Mouse (Mus musculus) MEL (cell line): ENCODE results near the gene Echdc3. TPM values are rescaled to one million over a fixed set of nuclear protein-coding genes. Genes with fewer than 3 reads are reported as not detected.
A peak's percentile ranks its signal among the peaks of the same experiment; 100 is the strongest.

Source experiments
- DNase-seq: peaks from one replicate; pipeline ENCODE4 v3.0.0; 2011; ENCODE audit warnings: low read depth, low spot score
- H3K27ac ChIP-seq: 2 replicates; pipeline ENCODE4 v1.5.1; 2012; ENCODE audit warnings: low read depth, mild to moderate bottlenecking, control low read depth, low read length, moderate library complexity; ENCODE audit not compliant: control insufficient read depth
- H3K27me3 ChIP-seq, 2 experiments: fragments of 150-350 bp in 1 of 2; sonication (generic) in 1 of 2; 2 replicates each; pipeline ENCODE4 v1.6.1; 2012; ENCODE audit warnings: low read length in 2 of 2, mild to moderate bottlenecking in 2 of 2, improper control_type of control experiment in 1 of 2, moderate library complexity in 1 of 2; ENCODE audit not compliant: insufficient read depth in 2 of 2, control insufficient read depth in 1 of 2
- H3K36me3 ChIP-seq, 2 experiments: 2 replicates each; pipeline ENCODE4 v1.6.1; 2012 to 2014; ENCODE audit warnings: low read length in 2 of 2, improper control_type of control experiment in 1 of 2, inconsistent platforms in 1 of 2, mild to moderate bottlenecking in 1 of 2; ENCODE audit not compliant: insufficient read depth in 2 of 2, control insufficient read depth in 1 of 2
- H3K4me1 ChIP-seq, 2 experiments: fragments of 150-350 bp in 1 of 2; sonication (generic) in 1 of 2; 2 replicates each; pipeline ENCODE4 v1.6.1; 2012; ENCODE audit warnings: low read length in 2 of 2, improper control_type of control experiment in 1 of 2, mild to moderate bottlenecking in 1 of 2; ENCODE audit not compliant: insufficient read depth in 2 of 2, control insufficient read depth in 1 of 2
- H3K4me3 ChIP-seq, 2 experiments: fragments of 150-350 bp in 1 of 2; sonication (generic) in 1 of 2; 2 replicates each; pipeline ENCODE4 v1.5.1; 2012; ENCODE audit warnings: low read depth in 2 of 2, low read length in 2 of 2, mild to moderate bottlenecking in 2 of 2, moderate library complexity in 2 of 2, control low read depth in 1 of 2, improper control_type of control experiment in 1 of 2; ENCODE audit not compliant: control insufficient read depth in 1 of 2, insufficient read depth in 1 of 2
- H3K79me2 ChIP-seq: 2 replicates; pipeline ENCODE4 v1.6.1; 2012; ENCODE audit warnings: mild to moderate bottlenecking, low read length, moderate library complexity; ENCODE audit not compliant: control insufficient read depth, poor library complexity, insufficient read depth
- H3K9ac ChIP-seq: 2 replicates; pipeline ENCODE4 v1.6.1; 2012; ENCODE audit warnings: low read depth, mild to moderate bottlenecking, control low read depth, low read length, moderate library complexity; ENCODE audit not compliant: control insufficient read depth, poor library complexity, severe bottlenecking
- H3K9me3 ChIP-seq: fragments of 150-350 bp; sonication (generic); replicated peaks from 2 replicates; pipeline ENCODE4 v1.6.1; 2012; ENCODE audit warnings: mild to moderate bottlenecking, low read length, improper control_type of control experiment, moderate library complexity; ENCODE audit not compliant: insufficient read depth
- BHLHE40 ChIP-seq: IDR thresholded peaks from 2 replicates; pipeline ENCODE4 v1.6.1; 2012; ENCODE audit warnings: low read depth, mild to moderate bottlenecking, inconsistent platforms, low read length, improper control_type of control experiment, borderline replicate concordance
- CHD2 ChIP-seq: IDR thresholded peaks from 2 replicates; pipeline ENCODE4 v1.6.1; 2011; ENCODE audit warnings: low read length, improper control_type of control experiment
- CTCF ChIP-seq, 3 experiments: IDR thresholded peaks in 2 of 3; conservative IDR thresholded peaks in 1 of 3; 2 replicates each; pipeline ENCODE4 v1.5.1; 2011 to 2012; ENCODE audit warnings: low read length in 3 of 3, low read depth in 2 of 3, mild to moderate bottlenecking in 2 of 3, improper control_type of control experiment in 1 of 3, inconsistent platforms in 1 of 3, mixed read lengths in 1 of 3, moderate library complexity in 1 of 3; ENCODE audit not compliant: control insufficient read depth in 1 of 3, insufficient read depth in 1 of 3, poor library complexity in 1 of 3, severe bottlenecking in 1 of 3
- E2F4 ChIP-seq: IDR thresholded peaks from 2 replicates; pipeline ENCODE4 v1.6.1; 2011; ENCODE audit warnings: low read depth, low read length, improper control_type of control experiment, borderline replicate concordance
- ELF1 ChIP-seq: IDR thresholded peaks from 2 replicates; pipeline ENCODE4 v1.6.1; 2014; ENCODE audit warnings: low read depth, mild to moderate bottlenecking, inconsistent platforms, low read length, improper control_type of control experiment, moderate library complexity
- EP300 ChIP-seq, 2 experiments: IDR thresholded peaks; 2 replicates each; pipeline ENCODE4 v1.6.1; 2011; ENCODE audit warnings: improper control_type of control experiment in 2 of 2, low read length in 2 of 2, low read depth in 1 of 2, mild to moderate bottlenecking in 1 of 2
- ETS1 ChIP-seq: IDR thresholded peaks from 2 replicates; pipeline ENCODE4 v1.6.1; 2012; ENCODE audit warnings: low read depth, mild to moderate bottlenecking, inconsistent platforms, low read length, improper control_type of control experiment, moderate library complexity
- GABPA ChIP-seq: IDR thresholded peaks from 2 replicates; pipeline ENCODE4 v1.6.1; 2012; ENCODE audit warnings: low read depth, mild to moderate bottlenecking, inconsistent platforms, low read length, improper control_type of control experiment, moderate library complexity
- GATA1 ChIP-seq: IDR thresholded peaks from 2 replicates; pipeline ENCODE4 v1.6.1; 2011; ENCODE audit warnings: low read depth, low read length, improper control_type of control experiment
- HCFC1 ChIP-seq: IDR thresholded peaks from 2 replicates; pipeline ENCODE4 v1.6.1; 2012; ENCODE audit warnings: low read depth, mild to moderate bottlenecking, inconsistent platforms, low read length, improper control_type of control experiment, moderate library complexity
- JUND ChIP-seq: IDR thresholded peaks from 2 replicates; pipeline ENCODE4 v1.6.1; 2011; ENCODE audit warnings: low read depth, mild to moderate bottlenecking, improper control_type of control experiment, low read length
- MAX ChIP-seq: IDR thresholded peaks from 2 replicates; pipeline ENCODE4 v1.6.1; 2011; ENCODE audit warnings: low read length, improper control_type of control experiment
- MEF2A ChIP-seq: IDR thresholded peaks from 2 replicates; pipeline ENCODE4 v1.6.1; 2014; ENCODE audit warnings: low read depth, mild to moderate bottlenecking, inconsistent platforms, low read length, improper control_type of control experiment; ENCODE audit not compliant: poor library complexity, insufficient replicate concordance, severe bottlenecking; ENCODE audit errors: extremely low read depth
- MXI1 ChIP-seq: IDR thresholded peaks from 2 replicates; pipeline ENCODE4 v1.6.1; 2011; ENCODE audit warnings: mild to moderate bottlenecking, low read depth, low read length, improper control_type of control experiment
- MYC ChIP-seq: IDR thresholded peaks from 2 replicates; pipeline ENCODE4 v1.6.1; 2011; ENCODE audit warnings: low read depth, mild to moderate bottlenecking, low read length, improper control_type of control experiment, moderate library complexity
- NELFE ChIP-seq: IDR thresholded peaks from 2 replicates; pipeline ENCODE4 v1.6.1; 2011; ENCODE audit warnings: low read depth, low read length, improper control_type of control experiment
- NRF1 ChIP-seq: IDR thresholded peaks from 2 replicates; pipeline ENCODE4 v1.6.1; 2014; ENCODE audit warnings: low read depth, mild to moderate bottlenecking, inconsistent platforms, low read length, improper control_type of control experiment, moderate library complexity; ENCODE audit not compliant: poor library complexity, insufficient read depth, severe bottlenecking
- POLR2A ChIP-seq, 2 experiments: IDR thresholded peaks; 2 replicates each; pipeline ENCODE4 v1.6.1; 2011 to 2012; ENCODE audit warnings: low read length in 2 of 2, mild to moderate bottlenecking in 2 of 2, control low read depth in 1 of 2, improper control_type of control experiment in 1 of 2, low read depth in 1 of 2, moderate library complexity in 1 of 2; ENCODE audit not compliant: control insufficient read depth in 1 of 2, insufficient read depth in 1 of 2, poor library complexity in 1 of 2
- POLR2AphosphoS5 ChIP-seq: IDR thresholded peaks from 2 replicates; pipeline ENCODE4 v1.6.1; 2012; ENCODE audit warnings: low read depth, borderline replicate concordance, mild to moderate bottlenecking, inconsistent platforms, low read length, moderate library complexity, mixed read lengths
- RAD21 ChIP-seq: IDR thresholded peaks from 2 replicates; pipeline ENCODE4 v1.6.1; 2011; ENCODE audit warnings: mild to moderate bottlenecking, low read depth, low read length, improper control_type of control experiment
- RCOR1 ChIP-seq: IDR thresholded peaks from 2 replicates; pipeline ENCODE4 v1.6.1; 2012; ENCODE audit warnings: low read depth, mild to moderate bottlenecking, inconsistent platforms, low read length, improper control_type of control experiment
- SMC3 ChIP-seq: IDR thresholded peaks from 2 replicates; pipeline ENCODE4 v1.6.1; 2011; ENCODE audit warnings: low read depth, low read length, improper control_type of control experiment
- TAL1 ChIP-seq: IDR thresholded peaks from 2 replicates; pipeline ENCODE4 v1.6.1; 2012; ENCODE audit warnings: mild to moderate bottlenecking, inconsistent platforms, low read length, moderate library complexity, mixed read lengths
- TBP ChIP-seq: IDR thresholded peaks from 2 replicates; pipeline ENCODE4 v1.8.0; 2011; ENCODE audit warnings: low read depth, low read length, improper control_type of control experiment
- TCF12 ChIP-seq: IDR thresholded peaks from 2 replicates; pipeline ENCODE4 v1.6.1; 2014; ENCODE audit warnings: low read depth, mild to moderate bottlenecking, inconsistent platforms, low read length, improper control_type of control experiment, moderate library complexity
- UBTF ChIP-seq: IDR thresholded peaks from 2 replicates; pipeline ENCODE4 v1.6.1; 2012; ENCODE audit warnings: low read depth, mild to moderate bottlenecking, inconsistent platforms, low read length, improper control_type of control experiment, moderate library complexity, borderline replicate concordance; ENCODE audit not compliant: insufficient read depth
- ZC3H11A ChIP-seq: IDR thresholded peaks from 2 replicates; pipeline ENCODE4 v1.6.1; 2012; ENCODE audit warnings: low read depth, mild to moderate bottlenecking, inconsistent platforms, low read length, improper control_type of control experiment
- ZKSCAN1 ChIP-seq: IDR thresholded peaks from 2 replicates; pipeline ENCODE4 v1.6.1; 2012; ENCODE audit warnings: low read depth, mild to moderate bottlenecking, inconsistent platforms, low read length, improper control_type of control experiment, moderate library complexity
- ZMIZ1 ChIP-seq: IDR thresholded peaks from 2 replicates; pipeline ENCODE4 v1.6.1; 2012; ENCODE audit warnings: low read depth, mild to moderate bottlenecking, inconsistent platforms, low read length, improper control_type of control experiment, moderate library complexity
- ZNF384 ChIP-seq: IDR thresholded peaks from 2 replicates; pipeline ENCODE4 v1.6.1; 2012; ENCODE audit warnings: low read depth, mild to moderate bottlenecking, inconsistent platforms, low read length, improper control_type of control experiment
- polyA plus RNA-seq, 2 experiments: library from polyadenylated mRNA; stranded (reverse) in 1 of 2; unstranded in 1 of 2; fragments of >175 nt in 1 of 2; fragments of >200 nt in 1 of 2; gene quantifications; 2 replicates each; pipeline versions ENCODE4 v1.2.1 to v1.2.4; 2012; ENCODE audit warnings: low replicate concordance in 2 of 2, low read depth in 1 of 2; ENCODE audit not compliant: insufficient read length in 2 of 2, insufficient read depth in 1 of 2, missing spikeins in 1 of 2
- total RNA-seq: library from RNA; depleted of rRNA; stranded (reverse); fragments of 300-350 nt; gene quantifications from 2 replicates; pipeline ENCODE4 v1.2.3, GENCODE M21; 2012

The Echdc3 gene
- total and polyA plus RNA-seq, 3 experiments: not detected

- H3K27ac ChIP-seq: no peak overlapping the region
- no peaks in the 10 kb centered on the region for H3K4me1 ChIP-seq
- H3K9ac ChIP-seq: no peak overlapping the region
- no peak overlapping the region for H3K4me3 ChIP-seq
- DNase-seq: no peak
- no peaks in the 10 kb centered on the region for H3K27me3 ChIP-seq
- TF ChIP-seq POLR2A (IDR thresholded peaks at IDR 0.05; ENCODE audit: control insufficient read depth in 1 of 2, insufficient read depth in 1 of 2, low read depth in 1 of 2, low read length in 2 of 2, poor library complexity in 1 of 2) (no peak), GABPA (no peak), ELF1 (no peak), MXI1 (no peak), TCF12 (no peak), UBTF (no peak), NELFE (no peak), ZNF384 (no peak), SMC3 (no peak), CTCF (IDR thresholded peaks at IDR 0.05 in 2 of 3, conservative IDR thresholded peaks at IDR 0.05 in 1 of 3; ENCODE audit: control insufficient read depth in 1 of 3, insufficient read depth in 1 of 3, low read depth in 2 of 3, low read length in 3 of 3, poor library complexity in 1 of 3, severe bottlenecking in 1 of 3) (no peak), MYC (no peak), POLR2AphosphoS5 (no peak), EP300 (IDR thresholded peaks at IDR 0.05; ENCODE audit: low read depth in 1 of 2, low read length in 2 of 2) (no peak), MEF2A (no peak), RCOR1 (no peak), E2F4 (no peak), HCFC1 (no peak), BHLHE40 (no peak), TAL1 (no peak)
- no peaks in the 10 kb centered on the region for H3K36me3 ChIP-seq
- no peaks in the 10 kb centered on the region for H3K79me2 ChIP-seq
- H3K9me3 ChIP-seq: no peaks in the 10 kb centered on the region
These were observed 19.3 kb downstream of the Echdc3 start for GRCm38 (mm10) chr2:6193591-6193973.

GRCm38 (mm10) chr2:6192820-6193590, 19.8 kb downstream of the Echdc3 start:
- H3K4me3 ChIP-seq: no peak overlapping the region
- H3K79me2 ChIP-seq: no peaks in the 10 kb centered on the region
- H3K9ac ChIP-seq: no peak overlapping the region
- DNase-seq: peak; percentile 79
- no peaks in the 10 kb centered on the region for H3K27me3 ChIP-seq
- H3K4me1 ChIP-seq: no peaks in the 10 kb centered on the region
- H3K36me3 ChIP-seq: no peaks in the 10 kb centered on the region
- H3K9me3 ChIP-seq: no peaks in the 10 kb centered on the region
- H3K27ac ChIP-seq: no peak overlapping the region
- TF ChIP-seq TBP: no peak
- TF ChIP-seq CHD2: no peak
- peak; percentile 91 for TF ChIP-seq ZC3H11A
- no peak for TF ChIP-seq ZMIZ1
- TF ChIP-seq JUND: no peak
- no peak for TF ChIP-seq EP300 (IDR thresholded peaks at IDR 0.05; ENCODE audit: low read depth in 1 of 2, low read length in 2 of 2)
- peak; percentile 56 to 93 (median 70) for TF ChIP-seq CTCF (IDR thresholded peaks at IDR 0.05 in 2 of 3, conservative IDR thresholded peaks at IDR 0.05 in 1 of 3; ENCODE audit: control insufficient read depth in 1 of 3, insufficient read depth in 1 of 3, low read depth in 2 of 3, low read length in 3 of 3, poor library complexity in 1 of 3, severe bottlenecking in 1 of 3)
- no peak for TF ChIP-seq GATA1
- no peak for TF ChIP-seq NRF1
- no peak for TF ChIP-seq ZKSCAN1
- no peak for TF ChIP-seq MAX
- no peak for TF ChIP-seq TAL1
- TF ChIP-seq RAD21: peak; percentile 98
- no peak for TF ChIP-seq ETS1
- TF ChIP-seq ELF1: no peak
- no peak for TF ChIP-seq MEF2A
